Mouse (Mus musculus) CH12.LX (cell line): Measurements from ENCODE around the gene Mmp19. TPM values are rescaled to one million over a fixed set of nuclear protein-coding genes. Genes with fewer than 3 reads are reported as not detected.

Experiments
- DNase-seq: peaks from one replicate; pipeline ENCODE4 v3.0.0-alpha.2; 2013; ENCODE audit errors: extremely low read depth
- H3K27ac ChIP-seq: 2 replicates; pipeline ENCODE4 v1.5.1; 2012; ENCODE audit warnings: low read depth, mild to moderate bottlenecking, control low read depth, moderate library complexity; ENCODE audit not compliant: insufficient read depth
- H3K27me3 ChIP-seq: replicated peaks from 2 replicates; pipeline ENCODE3; 2012; ENCODE audit warnings: inconsistent platforms
- H3K36me3 ChIP-seq, 2 experiments: replicated peaks in 1 of 2; 2 replicates each; pipeline versions ENCODE3 to v1.6.1; 2012; ENCODE audit warnings: inconsistent platforms in 1 of 2, low read length in 1 of 2, mild to moderate bottlenecking in 1 of 2, mixed read lengths in 1 of 2, moderate library complexity in 1 of 2; ENCODE audit not compliant: control insufficient read depth in 1 of 2, insufficient read depth in 1 of 2
- H3K4me1 ChIP-seq, 2 experiments: 2 replicates each; pipeline ENCODE4 v1.6.1; 2012; ENCODE audit warnings: inconsistent platforms in 1 of 2, moderate library complexity in 1 of 2; ENCODE audit not compliant: insufficient read depth in 2 of 2, control insufficient read depth in 1 of 2
- H3K4me2 ChIP-seq: 2 replicates; pipeline ENCODE4 v1.6.1; 2012; ENCODE audit warnings: low read depth, mild to moderate bottlenecking, control low read depth; ENCODE audit not compliant: poor library complexity, insufficient read depth, severe bottlenecking
- H3K4me3 ChIP-seq, 3 experiments: fragments of 150-350 bp in 1 of 3; sonication (generic) in 1 of 3; replicated peaks in 1 of 3; 2 replicates each; pipeline versions ENCODE3 to v1.5.1; 2011 to 2012; ENCODE audit warnings: low read depth in 2 of 3, low read length in 2 of 3, mild to moderate bottlenecking in 2 of 3, moderate library complexity in 2 of 3, control low read depth in 1 of 3, improper control_type of control experiment in 1 of 3, inconsistent platforms in 1 of 3, mixed read lengths in 1 of 3; ENCODE audit not compliant: poor library complexity in 1 of 3
- H3K79me2 ChIP-seq: replicated peaks from 2 replicates; pipeline ENCODE4 v1.6.1; 2012; ENCODE audit warnings: mild to moderate bottlenecking, moderate library complexity; ENCODE audit not compliant: control insufficient read depth, poor library complexity, insufficient read depth, severe bottlenecking; ENCODE audit errors: extremely low read depth
- H3K9ac ChIP-seq: 2 replicates; pipeline ENCODE4 v1.6.1; 2012; ENCODE audit warnings: low read depth, mild to moderate bottlenecking, control low read depth, moderate library complexity; ENCODE audit not compliant: insufficient read depth
- H3K9me3 ChIP-seq: replicated peaks from 2 replicates; pipeline ENCODE3; 2012; ENCODE audit warnings: low read length, inconsistent platforms, mixed read lengths
- BHLHE40 ChIP-seq: IDR thresholded peaks from 2 replicates; pipeline ENCODE4 v1.6.1; 2011; ENCODE audit warnings: mild to moderate bottlenecking, low read depth, low read length, improper control_type of control experiment
- CHD2 ChIP-seq: IDR thresholded peaks from 2 replicates; pipeline ENCODE4 v1.6.1; 2011; ENCODE audit warnings: low read length, improper control_type of control experiment
- CTCF ChIP-seq, 2 experiments: IDR thresholded peaks in 1 of 2; conservative IDR thresholded peaks in 1 of 2; 2 replicates each; pipeline ENCODE4 v1.5.1; 2011 to 2012; ENCODE audit warnings: low read depth in 2 of 2, low read length in 2 of 2, improper control_type of control experiment in 1 of 2, inconsistent platforms in 1 of 2, mild to moderate bottlenecking in 1 of 2, moderate library complexity in 1 of 2
- E2F4 ChIP-seq: IDR thresholded peaks from 2 replicates; pipeline ENCODE4 v1.6.1; 2011; ENCODE audit warnings: low read depth, low read length, improper control_type of control experiment; ENCODE audit not compliant: insufficient replicate concordance
- ELF1 ChIP-seq: IDR thresholded peaks from 2 replicates; pipeline ENCODE4 v1.6.1; 2014; ENCODE audit warnings: low read depth, mild to moderate bottlenecking, inconsistent platforms, low read length, improper control_type of control experiment
- EP300 ChIP-seq: IDR thresholded peaks from 2 replicates; pipeline ENCODE4 v1.6.1; 2011; ENCODE audit warnings: low read length, improper control_type of control experiment
- ETS1 ChIP-seq: conservative IDR thresholded peaks from 2 replicates; pipeline ENCODE4 v1.6.1; 2012; ENCODE audit warnings: low read depth, mild to moderate bottlenecking, inconsistent platforms, low read length, improper control_type of control experiment, moderate library complexity
- GABPA ChIP-seq: IDR thresholded peaks from 2 replicates; pipeline ENCODE4 v1.6.1; 2012; ENCODE audit warnings: low read depth, low read length, improper control_type of control experiment, inconsistent platforms; ENCODE audit not compliant: insufficient replicate concordance
- HCFC1 ChIP-seq: IDR thresholded peaks from 2 replicates; pipeline ENCODE4 v1.6.1; 2012; ENCODE audit warnings: low read depth, mild to moderate bottlenecking, inconsistent platforms, low read length, improper control_type of control experiment
- JUN ChIP-seq: IDR thresholded peaks from 2 replicates; pipeline ENCODE4 v1.6.1; 2011; ENCODE audit warnings: low read depth, mild to moderate bottlenecking, low read length, improper control_type of control experiment, moderate library complexity; ENCODE audit not compliant: insufficient read depth
- JUND ChIP-seq: conservative IDR thresholded peaks from 2 replicates; pipeline ENCODE4 v1.6.1; 2011; ENCODE audit warnings: low read depth, low read length, improper control_type of control experiment
- KAT2A ChIP-seq: IDR thresholded peaks from 2 replicates; pipeline ENCODE4 v1.6.1; 2012; ENCODE audit warnings: low read length, improper control_type of control experiment, inconsistent platforms; ENCODE audit not compliant: insufficient replicate concordance
- MAFK ChIP-seq: IDR thresholded peaks from 2 replicates; pipeline ENCODE4 v1.6.1; 2011; ENCODE audit warnings: low read length, improper control_type of control experiment; ENCODE audit not compliant: insufficient replicate concordance
- MAZ ChIP-seq: IDR thresholded peaks from 2 replicates; pipeline ENCODE4 v1.6.1; 2012; ENCODE audit warnings: low read depth, mild to moderate bottlenecking, inconsistent platforms, low read length, improper control_type of control experiment, moderate library complexity
- MEF2A ChIP-seq: IDR thresholded peaks from 2 replicates; pipeline ENCODE4 v1.6.1; 2014; ENCODE audit warnings: low read depth, mild to moderate bottlenecking, inconsistent platforms, low read length, improper control_type of control experiment, borderline replicate concordance
- MYC ChIP-seq: IDR thresholded peaks from 2 replicates; pipeline ENCODE4 v1.6.1; 2011; ENCODE audit warnings: low read depth, mild to moderate bottlenecking, improper control_type of control experiment, low read length
- NELFE ChIP-seq: IDR thresholded peaks from 2 replicates; pipeline ENCODE4 v1.6.1; 2011; ENCODE audit warnings: low read depth, low read length, improper control_type of control experiment
- NRF1 ChIP-seq: IDR thresholded peaks from 2 replicates; pipeline ENCODE4 v1.6.1; 2014; ENCODE audit warnings: low read depth, mild to moderate bottlenecking, inconsistent platforms, low read length, improper control_type of control experiment, moderate library complexity
- PAX5 ChIP-seq: IDR thresholded peaks from 2 replicates; pipeline ENCODE4 v1.6.1; 2012; ENCODE audit warnings: low read length, inconsistent platforms, mixed read lengths
- POLR2A ChIP-seq: IDR thresholded peaks from 2 replicates; pipeline ENCODE4 v1.6.1; 2011; ENCODE audit warnings: low read depth, mild to moderate bottlenecking, improper control_type of control experiment, low read length
- POLR2AphosphoS2 ChIP-seq: IDR thresholded peaks from 2 replicates; pipeline ENCODE4 v1.6.1; 2011; ENCODE audit warnings: low read depth, low read length, improper control_type of control experiment
- RAD21 ChIP-seq: IDR thresholded peaks from 2 replicates; pipeline ENCODE4 v1.6.1; 2011; ENCODE audit warnings: low read depth, mild to moderate bottlenecking, low read length, improper control_type of control experiment, moderate library complexity
- RCOR1 ChIP-seq: conservative IDR thresholded peaks from 2 replicates; pipeline ENCODE4 v1.6.1; 2012; ENCODE audit warnings: low read depth, mild to moderate bottlenecking, inconsistent platforms, low read length, improper control_type of control experiment
- SIN3A ChIP-seq: IDR thresholded peaks from 2 replicates; pipeline ENCODE4 v1.6.1; 2012; ENCODE audit warnings: low read length, improper control_type of control experiment, inconsistent platforms
- SMC3 ChIP-seq: IDR thresholded peaks from 2 replicates; pipeline ENCODE4 v1.6.1; 2011; ENCODE audit warnings: low read depth, low read length, improper control_type of control experiment
- TBP ChIP-seq: conservative IDR thresholded peaks from 2 replicates; pipeline ENCODE4 v1.6.1; 2011; ENCODE audit warnings: low read depth, low read length, improper control_type of control experiment
- UBTF ChIP-seq: IDR thresholded peaks from 2 replicates; pipeline ENCODE4 v1.6.1; 2012; ENCODE audit warnings: low read depth, mild to moderate bottlenecking, inconsistent platforms, low read length, improper control_type of control experiment, moderate library complexity
- USF1 ChIP-seq: IDR thresholded peaks from 2 replicates; pipeline ENCODE4 v1.6.1; 2014; ENCODE audit warnings: low read depth, mild to moderate bottlenecking, inconsistent platforms, low read length, improper control_type of control experiment
- ZKSCAN1 ChIP-seq: IDR thresholded peaks from 2 replicates; pipeline ENCODE4 v1.6.1; 2012; ENCODE audit warnings: low read depth, inconsistent platforms, low read length, improper control_type of control experiment, borderline replicate concordance
- ZMIZ1 ChIP-seq: IDR thresholded peaks from 2 replicates; pipeline ENCODE4 v1.6.1; 2012; ENCODE audit warnings: low read depth, mild to moderate bottlenecking, inconsistent platforms, low read length, improper control_type of control experiment
- dilution Hi-C: fragments of 300-500 bp; cut with MboI; formaldehyde crosslinking; loops from 2 replicates; pipeline ENCODE4 v1.14.3; 2020; ENCODE audit warnings: low sequenced_read_pairs; ENCODE audit not compliant: extremely low pct_unique_long_range_greater_than_20kb, extremely low pct_ligation_motif_present
- in situ Hi-C: fragments of 300-500 bp; cut with MboI; formaldehyde crosslinking; loops from 3 replicates; pipeline ENCODE4 v1.14.3; 2019; ENCODE audit warnings: low sequenced_read_pairs, low pct_ligation_motif_present, low pct_unique_long_range_greater_than_20kb, mixed read lengths
- polyA plus RNA-seq: library from polyadenylated mRNA; unstranded; fragments of >175 nt; gene quantifications from 2 replicates; pipeline ENCODE4 v1.2.1, GENCODE M21; 2012; ENCODE audit warnings: low read depth; ENCODE audit not compliant: insufficient read length
- total RNA-seq, 2 experiments: library from RNA; depleted of rRNA; stranded (reverse); fragments of 300-350 nt in 1 of 2; fragments of >200 nt in 1 of 2; gene quantifications; 2 replicates each; pipeline ENCODE4 v1.2.3; 2012 to 2014

The Mmp19 gene
- total and polyA plus RNA-seq, 3 experiments: 0.50 to 1.3 (median 0.57) TPM

GRCm38 (mm10) chr10:128820217-128820616 lies 29.5 kb downstream of the Mmp19 start:
- Histone ChIP-seq H3K27me3 (no peaks in the 10 kb centered on the region), H3K9ac (no peak overlapping the region), H3K4me1 (peaks cover 0 to 28% of the 10 kb centered on the region in 2 experiments; a peak in 2 of 4 replicates), H3K4me2 (peak overlapping the region; percentile 49; the same call in 1 of the 2 replicates), H3K36me3 (peaks cover 35 to 63% of the 10 kb centered on the region in 2 experiments), H3K9me3 (no peaks in the 10 kb centered on the region), H3K4me3 (no peak overlapping the region), H3K27ac (no peak overlapping the region), H3K79me2 (peaks cover 38% of the 10 kb centered on the region)
- no peak for TF ChIP-seq E2F4
- no peak for TF ChIP-seq PAX5
- no peak for TF ChIP-seq SIN3A
- no peak for TF ChIP-seq CTCF (conservative IDR thresholded peaks at IDR 0.05 in 1 of 2, IDR thresholded peaks at IDR 0.05 in 1 of 2; ENCODE audit: low read depth in 2 of 2, low read length in 2 of 2)
- TF ChIP-seq JUND: no peak
- no peak for TF ChIP-seq USF1
- no peak for TF ChIP-seq GABPA
- no peak for TF ChIP-seq EP300
- TF ChIP-seq POLR2AphosphoS2: no peak
- TF ChIP-seq KAT2A: no peak
- TF ChIP-seq RAD21: no peak
- no peak for TF ChIP-seq UBTF
- no peak for TF ChIP-seq MAFK
- no peak for TF ChIP-seq NRF1
- TF ChIP-seq ETS1: no peak
- no peak for TF ChIP-seq MAZ
- DNase-seq: no peak
- dilution Hi-C loops: no loop called here
- in situ Hi-C loops: loop anchor here (5.0 kb wide), 1 partner anchor 48 kb away; no protein-coding TSS in a partner anchor

GRCm38 (mm10) chr10:128821358-128822056 lies 30.8 kb downstream of the Mmp19 start, which contains the start of gene Ormdl2:
TSS of gene Ormdl2 (minus strand) at chr10:128821645.
- peak; percentile 100 for DNase-seq
- in situ Hi-C loops: loop anchor here (5.0 kb wide), 1 partner anchor 49 kb away; no protein-coding TSS in a partner anchor
- peak within 1 kb of the TSS; percentile 77 to 96 (median 82) for H3K4me3 ChIP-seq
- H3K79me2 ChIP-seq: peaks cover 48% of the 10 kb centered on the region
- no peaks in the 10 kb centered on the region for H3K27me3 ChIP-seq
- dilution Hi-C loops: no loop called here
- peak within 1 kb of the TSS; percentile 6; the same call in 1 of the 2 replicates for H3K27ac ChIP-seq
- H3K36me3 ChIP-seq: peaks cover 25 to 63% of the 10 kb centered on the region in 2 experiments
- H3K9ac ChIP-seq: peak within 1 kb of the TSS; percentile 88
- H3K9me3 ChIP-seq: no peaks in the 10 kb centered on the region
- H3K4me1 ChIP-seq: peaks cover 0 to 28% of the 10 kb centered on the region in 2 experiments; a peak in 2 of 4 replicates
- H3K4me2 ChIP-seq: peak within 1 kb of the TSS; percentile 95
- TF ChIP-seq NELFE (peak; percentile 52; the same call in 1 of the 2 replicates), MEF2A (peak; percentile 50; the same call in 1 of the 2 replicates), HCFC1 (peak; percentile 81), POLR2AphosphoS2 (peak; percentile 92), BHLHE40 (no peak), MYC (peak; percentile 30; the same call in 1 of the 2 replicates), RCOR1 (no peak), SIN3A (peak; percentile 42), MAZ (peak; percentile 100), SMC3 (no peak), EP300 (no peak), ETS1 (no peak), NRF1 (peak; percentile 62), ELF1 (peak; percentile 94), ZMIZ1 (peak; percentile 74; the same call in 1 of the 2 replicates), TBP (0 out of 2 replicates have a peak, but pooled peaks have one; percentile 57), POLR2A (peak; percentile 81), ZKSCAN1 (no peak), CHD2 (peak; percentile 96), KAT2A (peak; percentile 75; the same call in 1 of the 2 replicates), JUN (no peak), RAD21 (no peak), JUND (no peak), GABPA (no peak), PAX5 (no peak)
